Mouse (Mus musculus) liver, embryonic 11.5 days (tissue): ENCODE measurements around the gene Kank1. TPM values are rescaled to one million over a fixed set of nuclear protein-coding genes. Genes with fewer than 3 reads are reported as not detected.

ENCODE experiments used
- ATAC-seq: fragments of 200-750 bp; cut with Nextera tagmentation; replicated peaks from 2 replicates; pipeline ENCODE4 v1.8.0; 2017; ENCODE audit warnings: moderate number of reproducible peaks, mild to moderate bottlenecking, moderate TSS enrichment, moderate library complexity; ENCODE audit not compliant: low FRiP score
- DNase-seq: peaks from one replicate; pipeline ENCODE4 v3.0.0-alpha.2; 2017; ENCODE audit warnings: low spot score
- H3K27ac ChIP-seq: fragments of 300-500 bp; sonication (generic); 2 replicates; pipeline ENCODE4 v1.5.1; 2014; ENCODE audit warnings: mild to moderate bottlenecking, low read depth, low read length, control low read depth
- H3K27me3 ChIP-seq: fragments of 300-500 bp; sonication (generic); replicated peaks from 2 replicates; pipeline ENCODE4 v1.6.1; 2014; ENCODE audit warnings: low read length, mixed read lengths; ENCODE audit not compliant: control insufficient read depth, insufficient read depth
- H3K36me3 ChIP-seq: fragments of 300-500 bp; sonication (generic); 2 replicates; pipeline ENCODE4 v1.6.1; 2014; ENCODE audit warnings: mild to moderate bottlenecking, low read length, moderate library complexity, mixed read lengths; ENCODE audit not compliant: control insufficient read depth, insufficient read depth
- H3K4me1 ChIP-seq: fragments of 300-500 bp; sonication (generic); replicated peaks from 2 replicates; pipeline ENCODE4 v1.6.1; 2014; ENCODE audit warnings: low read length, mixed read lengths; ENCODE audit not compliant: control insufficient read depth, insufficient read depth
- H3K4me2 ChIP-seq: fragments of 300-500 bp; sonication (generic); 2 replicates; pipeline ENCODE4 v1.6.1; 2014; ENCODE audit warnings: mild to moderate bottlenecking, control low read depth, moderate library complexity
- H3K4me3 ChIP-seq: fragments of 300-500 bp; sonication (generic); 2 replicates; pipeline ENCODE4 v1.5.1; 2014; ENCODE audit warnings: low read depth, low read length, control low read depth
- H3K9ac ChIP-seq: fragments of 300-500 bp; sonication (generic); 2 replicates; pipeline ENCODE4 v1.6.1; 2014; ENCODE audit warnings: low read depth, low read length, control low read depth
- H3K9me3 ChIP-seq: fragments of 300-500 bp; sonication (generic); 2 replicates; pipeline ENCODE4 v1.6.1; 2016; ENCODE audit warnings: low read length, inconsistent platforms, mixed read lengths; ENCODE audit not compliant: control insufficient read depth
- WGBS: fragments of 180-500 bp; shearing (Covaris S2); extraction: QIAGEN DNeasy Blood & Tissue Kit; methylation state at CpG from one replicate; pipeline ENCODE4 v1.1.7; 2014; 5-methylcytosine and 5-hydroxymethylcytosine counted together
- polyA plus RNA-seq: library from polyadenylated mRNA; unstranded; fragments of >200 nt; fragmentation: Nextera tagmentation; extraction: Ambion mirVana; gene quantifications from 2 replicates; pipeline ENCODE4 v1.2.1, GENCODE M21; 2014

Kank1 gene
- polyA plus RNA-seq, 1 experiment from 2014 or later = 14.1 TPM

- H3K9ac ChIP-seq = no peak overlapping the region
- H3K4me2 ChIP-seq = no peak overlapping the region
- no peaks in the 10 kb centered on the region for H3K36me3 ChIP-seq
- H3K4me1 ChIP-seq = no peaks in the 10 kb centered on the region
- no peak for ATAC-seq
- WGBS = 76% methylated on average over 5 of the region's 5 CpGs
- no peaks in the 10 kb centered on the region for H3K27me3 ChIP-seq
- H3K9me3 ChIP-seq = no peaks in the 10 kb centered on the region
- H3K27ac ChIP-seq = no peak overlapping the region
- no peak overlapping the region for H3K4me3 ChIP-seq
- DNase-seq = no peak
Observed at GRCm38 (mm10) chr19:25290991-25291520, 54.3 kb downstream of the Kank1 start.

- Histone ChIP-seq H3K9me3 (no peaks in the 10 kb centered on the region), H3K4me2 (no peak overlapping the region), H3K27me3 (no peaks in the 10 kb centered on the region), H3K4me1 (no peaks in the 10 kb centered on the region), H3K4me3 (no peak overlapping the region), H3K9ac (no peak overlapping the region), H3K36me3 (no peaks in the 10 kb centered on the region), H3K27ac (no peak overlapping the region)
- WGBS = 73% methylated on average over 4 of the region's 4 CpGs
- ATAC-seq (no peak), DNase-seq (no peak)
Observed at GRCm38 (mm10) chr19:25295207-25295606, 58.4 kb downstream of the Kank1 start.

GRCm38 (mm10) chr19:25297269-25297668, 60.5 kb downstream of the Kank1 start:
- Histone ChIP-seq H3K4me3 (no peak overlapping the region), H3K9ac (no peak overlapping the region), H3K4me1 (no peaks in the 10 kb centered on the region), H3K9me3 (no peaks in the 10 kb centered on the region), H3K36me3 (no peaks in the 10 kb centered on the region), H3K27ac (no peak overlapping the region), H3K27me3 (no peaks in the 10 kb centered on the region), H3K4me2 (no peak overlapping the region)
- DNase-seq (no peak), ATAC-seq (no peak)
- WGBS = 68% methylated on average over 5 of the region's 5 CpGs

- no peaks in the 10 kb centered on the region for H3K36me3 ChIP-seq
- H3K9me3 ChIP-seq = no peaks in the 10 kb centered on the region
- WGBS = 76% methylated on average over 14 of the region's 14 CpGs
- no peaks in the 10 kb centered on the region for H3K27me3 ChIP-seq
- H3K4me3 ChIP-seq = no peak overlapping the region
- ATAC-seq (no peak), DNase-seq (no peak)
- no peak overlapping the region for H3K9ac ChIP-seq
- no peak overlapping the region; the same call in 1 of the 2 replicates for H3K27ac ChIP-seq
- H3K4me2 ChIP-seq = no peak overlapping the region
- H3K4me1 ChIP-seq = no peaks in the 10 kb centered on the region
Observed at GRCm38 (mm10) chr19:25299852-25300670, 63.3 kb downstream of the Kank1 start.

- H3K4me2 ChIP-seq = no peak overlapping the region
- H3K36me3 ChIP-seq = no peaks in the 10 kb centered on the region
- no peaks in the 10 kb centered on the region for H3K4me1 ChIP-seq
- DNase-seq (no peak), ATAC-seq (no peak)
- no peaks in the 10 kb centered on the region for H3K9me3 ChIP-seq
- peak overlapping the region; percentile 43; the same call in 1 of the 2 replicates for H3K27ac ChIP-seq
- H3K9ac ChIP-seq = no peak overlapping the region
- H3K27me3 ChIP-seq = no peaks in the 10 kb centered on the region
- H3K4me3 ChIP-seq = no peak overlapping the region
- 73% methylated on average over 5 of the region's 5 CpGs for WGBS
Observed at GRCm38 (mm10) chr19:25301189-25301588, 64.4 kb downstream of the Kank1 start.

- ATAC-seq (no peak), DNase-seq (no peak)
- no peak overlapping the region for H3K4me3 ChIP-seq
- no peak overlapping the region for H3K9ac ChIP-seq
- H3K4me2 ChIP-seq = no peak overlapping the region
- no peak overlapping the region for H3K27ac ChIP-seq
- 50% methylated on average over 9 of the region's 9 CpGs for WGBS
- peaks cover 4% of the 10 kb centered on the region for H3K4me1 ChIP-seq
- H3K36me3 ChIP-seq = no peaks in the 10 kb centered on the region
- H3K27me3 ChIP-seq = no peaks in the 10 kb centered on the region
- H3K9me3 ChIP-seq = no peaks in the 10 kb centered on the region
Observed at GRCm38 (mm10) chr19:25306277-25306676, 69.5 kb downstream of the Kank1 start.

GRCm38 (mm10) chr19:25308156-25308555, 71.4 kb downstream of the Kank1 start:
- H3K4me1 ChIP-seq = peaks cover 4% of the 10 kb centered on the region

GRCm38 (mm10) chr19:25308763-25309162, 72.0 kb downstream of the Kank1 start:
- H3K9me3 ChIP-seq = no peaks in the 10 kb centered on the region
- no peak for DNase-seq
- WGBS = 24% methylated on average over 12 of the region's 12 CpGs
- peaks cover 4% of the 10 kb centered on the region for H3K4me1 ChIP-seq
- H3K4me2 ChIP-seq = 0 out of 2 replicates have a peak overlapping the region, but pooled peaks have one; percentile 31
- no peak for ATAC-seq
- H3K36me3 ChIP-seq = no peaks in the 10 kb centered on the region
- H3K27ac ChIP-seq = no peak overlapping the region
- H3K4me3 ChIP-seq = no peak overlapping the region
- no peaks in the 10 kb centered on the region; the same call in 1 of the 2 replicates for H3K27me3 ChIP-seq
- no peak overlapping the region for H3K9ac ChIP-seq

More at GRCm38 (mm10) chr19:25308156-25308555, 71.4 kb downstream of the Kank1 start:
- no peak for DNase-seq
- no peaks in the 10 kb centered on the region for H3K27me3 ChIP-seq
- H3K9ac ChIP-seq = no peak overlapping the region
- no peak overlapping the region for H3K27ac ChIP-seq
- H3K4me3 ChIP-seq = no peak overlapping the region
- 36% methylated on average over 2 of the region's 2 CpGs for WGBS
- ATAC-seq = no peak
- H3K4me2 ChIP-seq = no peak overlapping the region
- H3K36me3 ChIP-seq = no peaks in the 10 kb centered on the region
- no peaks in the 10 kb centered on the region for H3K9me3 ChIP-seq

- no peak for DNase-seq
Observed at GRCm38 (mm10) chr19:25310989-25311388, 74.2 kb downstream of the Kank1 start.

More at GRCm38 (mm10) chr19:25310989-25311388, 74.2 kb downstream of the Kank1 start:
- Histone ChIP-seq H3K27ac (no peak overlapping the region), H3K27me3 (no peaks in the 10 kb centered on the region; the same call in 1 of the 2 replicates), H3K4me3 (no peak overlapping the region), H3K4me1 (peaks cover 4% of the 10 kb centered on the region), H3K9ac (no peak overlapping the region), H3K36me3 (no peaks in the 10 kb centered on the region), H3K4me2 (no peak overlapping the region), H3K9me3 (no peaks in the 10 kb centered on the region)
- no peak for ATAC-seq
- WGBS = 69% methylated on average over 5 of the region's 5 CpGs
